Mouse (Mus musculus): ENCODE results near the gene Alox12. TPM values are rescaled to one million over a fixed set of nuclear protein-coding genes. Genes with fewer than 3 reads are reported as not detected.
A peak's percentile ranks its signal among the peaks of the same experiment; 100 is the strongest.

Gene Alox12
- polyA plus RNA-seq, 1 experiment from 2014 or later, result 3.9 TPM

DNA sequence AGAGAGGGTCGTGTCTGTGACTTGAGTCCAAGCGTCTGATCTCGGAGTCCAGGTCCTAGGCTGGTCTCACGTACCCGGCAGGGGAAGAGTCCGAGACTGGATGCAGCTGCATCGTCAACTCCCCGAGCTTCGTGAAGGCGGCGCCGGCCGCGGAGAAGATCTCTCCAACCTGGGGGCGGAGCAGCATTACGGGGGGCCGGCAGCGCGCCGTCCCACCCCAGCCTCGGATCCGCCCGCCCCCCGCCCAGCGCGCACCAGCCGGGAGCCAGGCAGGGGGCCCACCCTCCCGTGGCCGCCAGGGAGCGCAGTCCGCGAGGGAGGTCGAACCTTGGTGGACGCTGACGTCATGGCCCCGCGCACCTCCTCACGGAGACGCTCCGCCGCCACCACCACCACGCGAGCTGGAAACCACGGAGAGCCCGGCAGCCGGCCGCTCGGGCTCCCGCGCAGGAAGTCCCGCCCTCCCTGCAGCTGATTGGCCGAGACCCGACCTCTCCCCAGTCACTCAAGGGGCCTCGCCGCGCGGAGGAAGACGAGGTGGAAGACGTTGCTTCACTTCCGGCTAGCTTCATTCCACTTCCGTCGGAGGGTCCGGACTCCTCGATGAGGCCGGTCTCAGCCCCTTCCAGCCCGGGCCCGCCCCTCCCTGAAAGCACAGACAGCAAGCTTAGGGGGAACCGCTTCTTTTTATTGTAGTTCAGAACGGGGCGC is 17.5 kb downstream of the Alox12 start, which contains the start of gene 0610010K14Rik:
Gene 0610010K14Rik (minus strand): TSS at position 458 of the 711 bp plus-strand sequence.
- under 1% methylated on average over 70 of the region's 70 CpGs for WGBS
- Histone ChIP-seq H3K4me1 (peaks cover 68% of the 10 kb centered on the region), H3K36me3 (replicated peaks) (peaks cover 22% of the 10 kb centered on the region), H3K27me3 (replicated peaks; ENCODE audit: low read depth, poor library complexity, severe bottlenecking) (no peaks in the 10 kb centered on the region), H3K9me3 (no peaks in the 10 kb centered on the region), H3K4me3 (peak within 1 kb of the TSS; percentile 96), H3K27ac (replicated peaks) (peak within 1 kb of the TSS; percentile 93)
- peak; percentile 99 for DNase-seq (ENCODE audit: low spot score)

DNA sequence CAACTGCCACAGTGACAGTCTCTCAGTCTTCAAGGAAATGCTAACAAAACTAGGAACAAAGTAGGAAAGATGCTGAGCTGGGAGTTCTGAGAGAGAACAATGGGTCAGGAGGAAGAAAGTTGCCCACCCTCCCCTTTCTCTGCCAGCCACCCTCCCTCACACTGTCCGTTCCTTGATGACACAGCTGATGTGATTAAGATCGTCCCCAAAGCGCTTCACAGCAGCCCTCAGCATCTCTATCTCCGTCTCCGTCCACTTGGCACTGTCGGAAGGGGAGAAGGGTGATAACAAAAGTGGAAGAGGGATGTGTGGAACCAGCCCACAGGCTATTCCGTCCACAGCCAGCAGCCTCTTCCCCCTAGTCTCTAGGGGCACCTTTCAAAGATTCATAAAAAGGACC is 18.4 kb downstream of the Alox12 start:
- Histone ChIP-seq H3K36me3 (replicated peaks) (peaks cover 22% of the 10 kb centered on the region), H3K4me3 (peak overlapping the region; percentile 96), H3K4me1 (peaks cover 75% of the 10 kb centered on the region), H3K9me3 (no peaks in the 10 kb centered on the region), H3K27me3 (replicated peaks; ENCODE audit: low read depth, poor library complexity, severe bottlenecking) (peaks cover 6% of the 10 kb centered on the region; the same call in 1 of the 2 replicates), H3K27ac (replicated peaks) (peak overlapping the region; percentile 93)
- no peak for DNase-seq (ENCODE audit: low spot score)
- 55% methylated on average over 7 of the region's 7 CpGs for WGBS

DNA sequence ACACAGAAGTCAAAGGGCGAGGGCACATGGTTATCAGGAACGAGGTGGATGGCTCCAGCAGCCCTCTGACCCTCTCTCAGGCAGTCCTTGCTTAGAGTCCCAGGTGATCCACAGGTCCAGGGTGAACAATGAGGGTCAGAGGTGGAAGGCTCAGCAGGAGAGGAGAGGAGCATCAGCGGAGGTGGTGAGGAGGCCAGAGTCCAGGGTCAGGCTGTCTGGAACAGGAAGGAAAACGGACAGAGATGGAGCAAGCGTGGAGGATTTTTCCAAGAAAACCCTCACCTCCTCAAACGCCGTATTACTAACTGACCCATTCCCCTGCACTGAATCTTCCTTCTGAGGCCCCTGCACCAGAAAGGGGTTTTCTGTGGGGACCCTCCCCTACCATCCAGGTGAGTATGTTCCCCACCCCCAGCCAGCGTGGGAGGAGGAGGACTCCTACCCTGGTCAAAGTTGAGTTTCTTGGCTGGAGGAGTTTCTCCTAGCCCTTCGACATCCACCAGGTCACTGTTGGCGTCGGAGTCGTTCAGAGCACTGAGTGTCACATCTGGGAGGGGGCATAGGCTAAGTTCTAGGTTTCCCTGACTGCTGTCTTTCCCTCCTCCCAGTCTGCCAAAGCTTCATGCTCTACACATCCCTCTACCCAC is 19.8 kb downstream of the Alox12 start:
- no peak for DNase-seq (ENCODE audit: low spot score)
- peak overlapping the region; percentile 5; the same call in 1 of the 2 replicates for H3K4me3 ChIP-seq
- WGBS, result 91% methylated on average over 12 of the region's 12 CpGs
- no peak overlapping the region for H3K27ac ChIP-seq (replicated peaks)
- H3K27me3 ChIP-seq (replicated peaks; ENCODE audit: low read depth, poor library complexity, severe bottlenecking), result peaks cover 19% of the 10 kb centered on the region
- H3K4me1 ChIP-seq, result peaks cover 71% of the 10 kb centered on the region
- H3K9me3 ChIP-seq, result no peaks in the 10 kb centered on the region
- peaks cover 22% of the 10 kb centered on the region for H3K36me3 ChIP-seq (replicated peaks)

DNA sequence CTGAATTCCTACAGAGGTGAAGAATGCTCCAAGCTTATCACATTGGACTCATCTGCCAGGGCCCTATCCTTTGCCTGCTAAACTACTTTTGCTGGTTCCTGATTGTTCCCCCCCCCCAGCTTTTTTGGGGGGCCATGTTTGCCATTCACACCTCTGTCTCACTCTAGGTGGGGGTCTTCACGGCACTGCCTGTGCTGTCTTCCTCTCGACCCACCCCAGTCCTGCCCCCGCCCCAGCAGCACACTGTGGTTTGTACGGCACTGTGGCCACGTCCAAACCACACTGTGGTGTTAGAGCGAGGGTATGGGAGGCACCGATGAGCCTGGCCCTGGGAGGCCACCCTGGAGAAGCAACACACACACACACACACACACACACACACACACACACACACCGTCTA is 20.7 kb downstream of the Alox12 start:
- peaks cover 22% of the 10 kb centered on the region for H3K36me3 ChIP-seq (replicated peaks)
- no peaks in the 10 kb centered on the region for H3K9me3 ChIP-seq
- no peak for DNase-seq (ENCODE audit: low spot score)
- 0 out of 2 replicates have a peak overlapping the region, but pooled peaks have one; percentile 21 for H3K4me3 ChIP-seq
- peaks cover 78% of the 10 kb centered on the region for H3K4me1 ChIP-seq
- peaks cover 27% of the 10 kb centered on the region for H3K27me3 ChIP-seq (replicated peaks; ENCODE audit: low read depth, poor library complexity, severe bottlenecking)
- peak overlapping the region; percentile 87; the same call in 1 of the 2 replicates for H3K27ac ChIP-seq (replicated peaks)
- 86% methylated on average over 8 of the region's 8 CpGs for WGBS

DNA sequence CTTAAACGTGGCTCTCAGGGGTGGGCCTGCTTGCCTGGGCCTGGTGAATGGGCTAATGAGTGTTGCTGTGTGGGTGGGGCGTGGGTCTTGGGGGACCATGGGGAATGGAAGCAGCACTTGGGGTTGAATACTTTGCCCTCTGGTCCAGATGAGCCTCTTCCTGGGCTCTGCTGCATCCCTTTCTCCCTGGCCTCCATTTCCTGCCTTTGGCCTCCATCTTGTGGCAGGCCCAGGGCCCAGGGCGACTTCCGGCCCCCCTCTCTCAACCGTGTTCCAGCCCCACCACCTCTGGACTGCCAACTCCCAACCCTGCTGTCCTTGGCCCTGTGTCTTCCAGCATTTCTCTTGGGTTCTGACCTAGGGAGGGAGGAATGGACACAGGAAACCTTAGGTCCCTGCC is 21.1 kb downstream of the Alox12 start:
- Histone ChIP-seq H3K9me3 (no peaks in the 10 kb centered on the region), H3K36me3 (replicated peaks) (peaks cover 22% of the 10 kb centered on the region), H3K27me3 (replicated peaks; ENCODE audit: low read depth, poor library complexity, severe bottlenecking) (peaks cover 32% of the 10 kb centered on the region), H3K4me3 (0 out of 2 replicates have a peak overlapping the region, but pooled peaks have one; percentile 21), H3K27ac (replicated peaks) (peak overlapping the region; percentile 87), H3K4me1 (peaks cover 79% of the 10 kb centered on the region)
- no peak for DNase-seq (ENCODE audit: low spot score)
- 52% methylated on average over 5 of the region's 5 CpGs for WGBS

DNA sequence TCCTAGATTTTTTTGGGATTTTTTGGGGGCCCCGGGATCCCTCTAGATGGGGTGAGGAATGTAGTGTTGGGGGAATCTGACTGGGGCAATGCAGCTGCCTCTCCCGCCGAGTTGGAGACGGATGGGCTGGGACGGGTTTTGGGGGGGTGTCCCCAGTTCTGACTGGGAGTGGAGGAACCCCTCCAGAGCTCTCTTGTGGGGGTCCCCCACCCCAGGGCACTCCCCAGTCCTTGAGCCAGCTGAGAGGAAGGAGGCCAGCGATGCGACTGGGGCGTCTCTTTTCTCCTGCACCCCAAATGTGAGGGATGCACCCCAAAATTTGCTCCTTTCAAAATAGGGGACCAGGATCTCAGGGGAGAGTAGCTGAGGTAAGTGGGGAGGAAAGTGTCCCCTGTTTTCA is 22.1 kb downstream of the Alox12 start:
- H3K27me3 ChIP-seq (replicated peaks; ENCODE audit: low read depth, poor library complexity, severe bottlenecking), result peaks cover 42% of the 10 kb centered on the region
- no peak for DNase-seq (ENCODE audit: low spot score)
- peak overlapping the region; percentile 87 for H3K27ac ChIP-seq (replicated peaks)
- WGBS, result 34% methylated on average over 8 of the region's 8 CpGs
- no peaks in the 10 kb centered on the region for H3K9me3 ChIP-seq
- peak overlapping the region; percentile 57 for H3K4me3 ChIP-seq
- peaks cover 76% of the 10 kb centered on the region for H3K4me1 ChIP-seq
- peaks cover 22% of the 10 kb centered on the region for H3K36me3 ChIP-seq (replicated peaks)

DNA sequence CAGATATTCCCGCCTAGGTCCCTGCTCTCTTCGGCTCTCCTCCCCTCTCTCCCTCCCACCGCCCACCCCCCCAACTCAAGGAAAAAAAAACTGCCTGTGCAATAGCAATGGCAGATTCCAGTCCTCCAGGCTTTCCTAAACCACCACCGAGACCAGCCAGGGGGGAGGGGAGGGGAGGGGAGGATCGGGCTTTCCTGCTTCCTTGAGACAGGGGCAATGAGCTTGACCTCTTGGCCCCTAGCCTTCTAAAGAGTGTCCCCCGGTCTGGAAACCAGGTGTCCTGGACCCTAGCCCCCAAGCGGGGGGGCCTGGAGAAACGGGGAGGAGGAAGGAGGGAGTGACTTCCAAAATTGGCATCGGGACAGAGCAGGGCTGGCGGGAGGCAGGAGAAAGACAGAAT is 22.6 kb downstream of the Alox12 start:
- peak; percentile 87 for DNase-seq (ENCODE audit: low spot score)
- WGBS, result 6% methylated on average over 10 of the region's 10 CpGs

DNA sequence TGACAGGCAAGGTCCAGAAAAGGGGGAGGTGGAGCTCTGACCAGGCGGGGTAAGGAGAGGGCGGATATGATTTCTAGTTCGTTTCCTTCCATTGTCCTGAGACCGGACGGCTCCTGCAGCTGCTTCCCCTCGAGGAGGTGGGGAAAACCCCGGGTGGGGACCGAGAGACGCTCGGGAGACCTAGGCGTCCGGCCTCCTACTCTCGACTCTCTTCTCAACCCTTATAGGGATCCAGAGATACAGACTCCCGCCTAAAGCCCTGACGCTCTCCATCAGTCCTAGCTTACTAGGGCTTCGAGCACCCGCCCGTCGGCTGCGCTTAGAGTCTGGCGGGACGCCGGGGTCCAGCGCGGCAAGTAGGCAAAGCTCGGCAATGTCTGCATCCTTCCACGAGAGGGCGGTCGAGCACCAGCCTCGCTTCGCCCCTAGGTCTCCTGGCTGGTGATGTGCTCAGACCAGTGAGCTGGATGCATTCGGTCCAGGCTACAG is 24.9 kb downstream of the Alox12 start:
- 1% methylated on average over 32 of the region's 32 CpGs for WGBS
- peaks cover 70% of the 10 kb centered on the region for H3K27me3 ChIP-seq (replicated peaks; ENCODE audit: low read depth, poor library complexity, severe bottlenecking)
- no peaks in the 10 kb centered on the region for H3K9me3 ChIP-seq
- DNase-seq (ENCODE audit: low spot score), result peak; percentile 91
- H3K4me3 ChIP-seq, result peak overlapping the region; percentile 47
- peaks cover 13% of the 10 kb centered on the region for H3K36me3 ChIP-seq (replicated peaks)
- H3K27ac ChIP-seq (replicated peaks), result peak overlapping the region; percentile 60; the same call in 1 of the 2 replicates
- H3K4me1 ChIP-seq, result peaks cover 71% of the 10 kb centered on the region

More for the DNA sequence above, 22.6 kb downstream of the Alox12 start:
- H3K9me3 ChIP-seq, result no peaks in the 10 kb centered on the region
- peak overlapping the region; percentile 57 for H3K4me3 ChIP-seq
- H3K4me1 ChIP-seq, result peaks cover 76% of the 10 kb centered on the region
- peaks cover 47% of the 10 kb centered on the region for H3K27me3 ChIP-seq (replicated peaks; ENCODE audit: low read depth, poor library complexity, severe bottlenecking)
- H3K36me3 ChIP-seq (replicated peaks), result peaks cover 22% of the 10 kb centered on the region
- peak overlapping the region; percentile 87 for H3K27ac ChIP-seq (replicated peaks)

DNA sequence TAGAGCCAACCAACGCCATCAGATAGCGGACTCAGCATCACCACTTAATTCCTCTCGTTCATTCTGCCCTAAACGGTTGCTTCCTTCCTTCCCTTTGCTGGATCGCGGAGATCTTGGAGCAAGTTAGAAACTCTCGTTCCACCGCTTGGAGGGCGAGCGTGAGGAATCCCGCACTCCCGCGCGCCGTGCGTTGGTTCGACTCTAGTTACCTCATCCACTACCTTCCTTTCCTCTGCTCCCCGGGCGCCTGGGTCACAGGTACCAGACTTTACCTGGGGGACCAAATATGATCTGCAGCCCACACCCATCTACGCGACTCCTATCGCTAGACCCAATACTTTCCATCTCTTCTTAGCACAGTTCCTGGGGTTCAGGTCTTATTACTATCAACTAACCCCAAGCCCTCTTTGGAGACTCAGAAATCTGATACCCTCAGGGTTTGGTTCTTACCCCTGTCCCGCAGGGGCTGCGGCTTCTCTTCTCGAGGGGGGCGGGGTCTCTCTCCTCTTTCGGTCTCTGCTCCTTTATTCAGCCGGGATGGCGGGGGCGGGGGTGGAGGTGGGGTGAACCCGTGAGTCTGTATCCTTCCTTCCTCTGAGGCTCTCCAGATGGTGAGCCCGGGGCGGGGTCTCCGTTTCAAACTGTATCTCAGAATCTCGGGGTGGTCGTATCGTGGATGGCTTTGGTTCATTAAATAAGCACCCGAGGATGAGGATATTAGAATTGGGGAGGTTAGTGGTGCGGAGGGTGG is 25.7 kb downstream of the Alox12 start, which contains the start of gene Bcl6b:
Gene Bcl6b (minus strand): TSS at position 539 of the 751 bp plus-strand sequence.
- Histone ChIP-seq H3K36me3 (replicated peaks) (peaks cover 4% of the 10 kb centered on the region), H3K4me3 (peak within 1 kb of the TSS; percentile 47), H3K27me3 (replicated peaks; ENCODE audit: low read depth, poor library complexity, severe bottlenecking) (peaks cover 78% of the 10 kb centered on the region), H3K27ac (replicated peaks) (peak within 1 kb of the TSS; percentile 60; the same call in 1 of the 2 replicates), H3K9me3 (no peaks in the 10 kb centered on the region), H3K4me1 (peaks cover 63% of the 10 kb centered on the region)
- 3% methylated on average over 39 of the region's 39 CpGs for WGBS
- DNase-seq (ENCODE audit: low spot score), result peak; percentile 52

DNA sequence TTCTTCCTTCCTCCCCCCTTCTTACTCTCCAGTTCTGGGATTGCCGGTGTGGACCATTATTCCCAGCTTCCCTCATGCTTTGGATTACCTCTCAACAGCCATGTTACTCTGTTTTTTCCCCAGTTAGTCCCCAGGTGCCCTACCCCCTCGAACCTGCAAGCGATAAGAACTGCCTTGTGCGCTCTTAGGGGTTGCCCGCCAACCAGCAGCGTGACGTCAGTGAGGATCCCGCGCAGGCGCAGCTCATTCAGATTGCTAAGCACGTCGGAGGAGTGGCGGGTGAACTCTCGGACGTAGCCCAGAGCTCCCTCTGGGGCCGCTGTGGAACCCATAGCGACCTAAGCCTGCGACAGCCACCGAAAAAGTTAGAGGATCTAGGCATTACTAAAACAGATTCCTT is 26.3 kb downstream of the Alox12 start:
- Histone ChIP-seq H3K4me1 (peaks cover 57% of the 10 kb centered on the region), H3K27ac (replicated peaks) (peak overlapping the region; percentile 19; the same call in 1 of the 2 replicates), H3K4me3 (peak overlapping the region; percentile 47), H3K27me3 (replicated peaks; ENCODE audit: low read depth, poor library complexity, severe bottlenecking) (peaks cover 84% of the 10 kb centered on the region), H3K36me3 (replicated peaks) (no peaks in the 10 kb centered on the region), H3K9me3 (no peaks in the 10 kb centered on the region)
- WGBS, result 2% methylated on average over 19 of the region's 19 CpGs
- peak; percentile 82 for DNase-seq (ENCODE audit: low spot score)

DNA sequence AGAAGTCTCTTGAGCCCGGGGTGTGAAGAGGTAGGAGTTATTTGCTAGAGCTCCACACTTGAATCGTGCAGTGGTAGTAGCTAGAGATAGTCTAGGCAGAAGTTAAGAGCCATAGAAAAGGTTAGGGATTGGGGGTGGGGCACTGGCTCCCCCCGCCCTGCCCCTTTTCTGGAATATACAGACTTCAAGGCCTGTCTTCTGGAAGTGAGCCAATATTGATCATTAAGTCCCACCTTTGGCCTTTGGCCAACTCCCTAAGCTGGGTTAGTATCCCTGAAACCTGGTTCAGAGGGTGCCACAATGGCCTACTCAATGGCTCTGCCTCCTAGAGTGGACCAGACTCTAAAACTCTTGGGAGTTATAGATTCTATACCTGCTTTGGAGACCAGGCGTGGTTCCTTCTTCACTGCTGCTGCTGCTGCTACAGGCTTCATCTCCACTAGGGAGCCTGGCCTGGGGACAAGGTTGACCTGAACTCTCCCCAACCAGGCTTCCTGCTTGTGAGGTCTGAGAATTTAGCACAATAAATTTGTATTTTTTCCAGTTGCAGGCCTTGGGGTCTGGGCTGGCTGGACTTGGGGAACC is 27.4 kb downstream of the Alox12 start:
- Histone ChIP-seq H3K4me3 (peak overlapping the region; percentile 47; the same call in 1 of the 2 replicates), H3K4me1 (peaks cover 46% of the 10 kb centered on the region), H3K27ac (replicated peaks) (no peak overlapping the region), H3K27me3 (replicated peaks; ENCODE audit: low read depth, poor library complexity, severe bottlenecking) (peaks cover 93% of the 10 kb centered on the region), H3K36me3 (replicated peaks) (no peaks in the 10 kb centered on the region), H3K9me3 (no peaks in the 10 kb centered on the region)
- DNase-seq (ENCODE audit: low spot score), result no peak
- WGBS, result 81% methylated on average over 4 of the region's 4 CpGs

DNA sequence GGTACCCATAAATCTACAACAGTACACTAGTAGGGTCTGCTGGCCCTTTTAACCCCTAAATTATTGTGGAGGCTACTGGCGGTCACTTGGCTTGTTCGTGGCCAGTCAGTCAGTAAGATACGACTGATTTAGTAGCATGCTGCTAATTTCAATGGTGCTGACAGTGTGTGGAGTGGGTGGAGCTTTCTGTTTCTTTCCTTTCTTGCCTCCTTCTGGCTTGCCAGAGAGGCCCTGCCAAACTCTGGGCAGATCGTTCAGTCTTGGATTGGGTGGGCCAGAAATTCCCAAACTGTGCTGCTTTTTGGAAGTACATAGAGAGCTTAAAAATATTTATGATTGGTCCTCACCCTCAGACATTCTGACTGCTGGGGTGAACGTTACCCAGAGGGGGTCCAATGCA is 28.0 kb downstream of the Alox12 start:
- peak overlapping the region; percentile 47 for H3K4me3 ChIP-seq
- H3K27me3 ChIP-seq (replicated peaks; ENCODE audit: low read depth, poor library complexity, severe bottlenecking), result peaks cover 97% of the 10 kb centered on the region
- WGBS, result 41% methylated on average over 5 of the region's 5 CpGs
- H3K9me3 ChIP-seq, result no peaks in the 10 kb centered on the region
- H3K27ac ChIP-seq (replicated peaks), result no peak overlapping the region
- peaks cover 44% of the 10 kb centered on the region for H3K4me1 ChIP-seq
- no peaks in the 10 kb centered on the region for H3K36me3 ChIP-seq (replicated peaks)
- no peak for DNase-seq (ENCODE audit: low spot score)
